Mouse (Mus musculus): ENCODE results near the gene Fam173b. TPM values are rescaled to one million over a fixed set of nuclear protein-coding genes. Genes with fewer than 3 reads are reported as not detected.

Gene Fam173b
- polyA plus RNA-seq, 1 experiment from 2014 or later, result 15.0 TPM

GRCm38 (mm10) chr15:31594260-31594659, 7.4 kb upstream of the Fam173b start:
- no peaks in the 10 kb centered on the region for H3K9me3 ChIP-seq (ENCODE audit: control insufficient read depth, low read length)
- DNase-seq (ENCODE audit: low spot score) (no peak), ATAC-seq (replicated peaks; ENCODE audit: low FRiP score) (no peak)
- H3K4me2 ChIP-seq (ENCODE audit: low read depth, low read length, severe bottlenecking), result no peak overlapping the region
- peaks cover 40% of the 10 kb centered on the region for H3K36me3 ChIP-seq (ENCODE audit: control insufficient read depth, insufficient read depth, low read length)
- H3K27ac ChIP-seq (ENCODE audit: low read depth, low read length), result no peak overlapping the region
- H3K4me1 ChIP-seq (replicated peaks; ENCODE audit: control insufficient read depth, insufficient read depth, low read length), result 0 out of 2 replicates have a peak, but pooled peaks cover 1% of the 10 kb centered on the region
- H3K4me3 ChIP-seq (ENCODE audit: low read depth, low read length), result no peak overlapping the region
- H3K9ac ChIP-seq (ENCODE audit: low read length), result no peak overlapping the region
- no peaks in the 10 kb centered on the region for H3K27me3 ChIP-seq (ENCODE audit: control insufficient read depth, insufficient read depth, low read length)
- 95% methylated on average over 14 of the region's 14 CpGs for WGBS

GRCm38 (mm10) chr15:31595651-31596050, 6.0 kb upstream of the Fam173b start:
- WGBS, result 98% methylated on average over 7 of the region's 7 CpGs

GRCm38 (mm10) chr15:31599834-31600233, 1.8 kb upstream of the Fam173b start:
- peak overlapping the region; percentile 89; the same call in 1 of the 2 replicates for H3K4me2 ChIP-seq (ENCODE audit: low read depth, low read length, severe bottlenecking)
- H3K27me3 ChIP-seq (ENCODE audit: control insufficient read depth, insufficient read depth, low read length), result no peaks in the 10 kb centered on the region
- ATAC-seq (replicated peaks; ENCODE audit: low FRiP score) (no peak), DNase-seq (ENCODE audit: low spot score) (no peak)
- H3K4me3 ChIP-seq (ENCODE audit: low read depth, low read length), result peak overlapping the region; percentile 96; the same call in 1 of the 2 replicates
- peaks cover 8% of the 10 kb centered on the region; the same call in 1 of the 2 replicates for H3K4me1 ChIP-seq (replicated peaks; ENCODE audit: control insufficient read depth, insufficient read depth, low read length)
- H3K9ac ChIP-seq (ENCODE audit: low read length), result no peak overlapping the region
- peaks cover 6% of the 10 kb centered on the region; the same call in 1 of the 2 replicates for H3K36me3 ChIP-seq (ENCODE audit: control insufficient read depth, insufficient read depth, low read length)
- no peaks in the 10 kb centered on the region for H3K9me3 ChIP-seq (ENCODE audit: control insufficient read depth, low read length)
- H3K27ac ChIP-seq (ENCODE audit: low read depth, low read length), result no peak overlapping the region
- 82% methylated on average over 4 of the region's 4 CpGs for WGBS

More at GRCm38 (mm10) chr15:31595651-31596050, 6.0 kb upstream of the Fam173b start:
- Histone ChIP-seq H3K27me3 (ENCODE audit: control insufficient read depth, insufficient read depth, low read length) (no peaks in the 10 kb centered on the region), H3K4me3 (ENCODE audit: low read depth, low read length) (no peak overlapping the region), H3K36me3 (ENCODE audit: control insufficient read depth, insufficient read depth, low read length) (peaks cover 36% of the 10 kb centered on the region), H3K27ac (ENCODE audit: low read depth, low read length) (no peak overlapping the region), H3K4me2 (ENCODE audit: low read depth, low read length, severe bottlenecking) (no peak overlapping the region), H3K4me1 (replicated peaks; ENCODE audit: control insufficient read depth, insufficient read depth, low read length) (0 out of 2 replicates have a peak, but pooled peaks cover 4% of the 10 kb centered on the region), H3K9me3 (ENCODE audit: control insufficient read depth, low read length) (no peaks in the 10 kb centered on the region), H3K9ac (ENCODE audit: low read length) (no peak overlapping the region)
- ATAC-seq (replicated peaks; ENCODE audit: low FRiP score) (no peak), DNase-seq (ENCODE audit: low spot score) (no peak)

GRCm38 (mm10) chr15:31601279-31601645, 390 bp upstream of the Fam173b start:
- H3K4me2 ChIP-seq (ENCODE audit: low read depth, low read length, severe bottlenecking), result peak overlapping the region; percentile 89
- H3K9me3 ChIP-seq (ENCODE audit: control insufficient read depth, low read length), result no peaks in the 10 kb centered on the region
- H3K9ac ChIP-seq (ENCODE audit: low read length), result peak overlapping the region; percentile 94
- peak; percentile 80 for ATAC-seq (replicated peaks; ENCODE audit: low FRiP score)
- peak overlapping the region; percentile 96 for H3K4me3 ChIP-seq (ENCODE audit: low read depth, low read length)
- H3K36me3 ChIP-seq (ENCODE audit: control insufficient read depth, insufficient read depth, low read length), result peaks cover 3% of the 10 kb centered on the region; the same call in 1 of the 2 replicates
- peaks cover 8% of the 10 kb centered on the region; the same call in 1 of the 2 replicates for H3K4me1 ChIP-seq (replicated peaks; ENCODE audit: control insufficient read depth, insufficient read depth, low read length)
- peak overlapping the region; percentile 64; the same call in 1 of the 2 replicates for H3K27ac ChIP-seq (ENCODE audit: low read depth, low read length)
- DNase-seq (ENCODE audit: low spot score), result no peak
- no peaks in the 10 kb centered on the region for H3K27me3 ChIP-seq (ENCODE audit: control insufficient read depth, insufficient read depth, low read length)
- WGBS, result under 1% methylated on average over 33 of the region's 33 CpGs

- ATAC-seq (replicated peaks; ENCODE audit: low FRiP score) (peak; percentile 71), DNase-seq (ENCODE audit: low spot score) (peak; percentile 78)
- Histone ChIP-seq H3K27ac (ENCODE audit: low read depth, low read length) (peak overlapping the region; percentile 74; the same call in 1 of the 2 replicates), H3K36me3 (ENCODE audit: control insufficient read depth, insufficient read depth, low read length) (no peaks in the 10 kb centered on the region; the same call in 1 of the 2 replicates), H3K4me1 (replicated peaks; ENCODE audit: control insufficient read depth, insufficient read depth, low read length) (peaks cover 8% of the 10 kb centered on the region; the same call in 1 of the 2 replicates), H3K4me3 (ENCODE audit: low read depth, low read length) (peak overlapping the region; percentile 96), H3K4me2 (ENCODE audit: low read depth, low read length, severe bottlenecking) (peak overlapping the region; percentile 63), H3K9me3 (ENCODE audit: control insufficient read depth, low read length) (no peaks in the 10 kb centered on the region), H3K27me3 (ENCODE audit: control insufficient read depth, insufficient read depth, low read length) (no peaks in the 10 kb centered on the region), H3K9ac (ENCODE audit: low read length) (peak overlapping the region; percentile 94)
- 10% methylated on average over 15 of the region's 15 CpGs for WGBS
Measured at GRCm38 (mm10) chr15:31602426-31602825, 774 bp downstream of the Fam173b start.

GRCm38 (mm10) chr15:31603113-31603512, 1.5 kb downstream of the Fam173b start:
- H3K36me3 ChIP-seq (ENCODE audit: control insufficient read depth, insufficient read depth, low read length), result no peaks in the 10 kb centered on the region
- ATAC-seq (replicated peaks; ENCODE audit: low FRiP score) (no peak), DNase-seq (ENCODE audit: low spot score) (no peak)
- H3K27ac ChIP-seq (ENCODE audit: low read depth, low read length), result no peak overlapping the region
- peaks cover 8% of the 10 kb centered on the region; the same call in 1 of the 2 replicates for H3K4me1 ChIP-seq (replicated peaks; ENCODE audit: control insufficient read depth, insufficient read depth, low read length)
- H3K9me3 ChIP-seq (ENCODE audit: control insufficient read depth, low read length), result no peaks in the 10 kb centered on the region
- peak overlapping the region; percentile 96; the same call in 1 of the 2 replicates for H3K4me3 ChIP-seq (ENCODE audit: low read depth, low read length)
- H3K27me3 ChIP-seq (ENCODE audit: control insufficient read depth, insufficient read depth, low read length), result no peaks in the 10 kb centered on the region
- H3K4me2 ChIP-seq (ENCODE audit: low read depth, low read length, severe bottlenecking), result peak overlapping the region; percentile 63; the same call in 1 of the 2 replicates
- H3K9ac ChIP-seq (ENCODE audit: low read length), result peak overlapping the region; percentile 20; the same call in 1 of the 2 replicates
- 94% methylated on average over 13 of the region's 13 CpGs for WGBS

GRCm38 (mm10) chr15:31606821-31607220, 5.2 kb downstream of the Fam173b start:
- no peaks in the 10 kb centered on the region for H3K9me3 ChIP-seq (ENCODE audit: control insufficient read depth, low read length)
- ATAC-seq (replicated peaks; ENCODE audit: low FRiP score) (no peak), DNase-seq (ENCODE audit: low spot score) (no peak)
- H3K4me1 ChIP-seq (replicated peaks; ENCODE audit: control insufficient read depth, insufficient read depth, low read length), result peaks cover 4% of the 10 kb centered on the region; the same call in 1 of the 2 replicates
- no peak overlapping the region for H3K4me2 ChIP-seq (ENCODE audit: low read depth, low read length, severe bottlenecking)
- no peak overlapping the region for H3K4me3 ChIP-seq (ENCODE audit: low read depth, low read length)
- no peaks in the 10 kb centered on the region for H3K36me3 ChIP-seq (ENCODE audit: control insufficient read depth, insufficient read depth, low read length)
- 78% methylated on average over 6 of the region's 6 CpGs for WGBS
- no peak overlapping the region for H3K27ac ChIP-seq (ENCODE audit: low read depth, low read length)
- H3K27me3 ChIP-seq (ENCODE audit: control insufficient read depth, insufficient read depth, low read length), result no peaks in the 10 kb centered on the region
- no peak overlapping the region for H3K9ac ChIP-seq (ENCODE audit: low read length)

- WGBS, result 80% methylated on average over 3 of the region's 3 CpGs
- Histone ChIP-seq H3K4me1 (replicated peaks; ENCODE audit: control insufficient read depth, insufficient read depth, low read length) (no peaks in the 10 kb centered on the region), H3K27me3 (ENCODE audit: control insufficient read depth, insufficient read depth, low read length) (no peaks in the 10 kb centered on the region), H3K27ac (ENCODE audit: low read depth, low read length) (no peak overlapping the region), H3K9ac (ENCODE audit: low read length) (no peak overlapping the region), H3K4me3 (ENCODE audit: low read depth, low read length) (no peak overlapping the region), H3K9me3 (ENCODE audit: control insufficient read depth, low read length) (no peaks in the 10 kb centered on the region), H3K36me3 (ENCODE audit: control insufficient read depth, insufficient read depth, low read length) (no peaks in the 10 kb centered on the region), H3K4me2 (ENCODE audit: low read depth, low read length, severe bottlenecking) (no peak overlapping the region)
- DNase-seq (ENCODE audit: low spot score) (peak; percentile 59), ATAC-seq (replicated peaks; ENCODE audit: low FRiP score) (no peak)
Measured at GRCm38 (mm10) chr15:31611027-31611426, 9.4 kb downstream of the Fam173b start.

GRCm38 (mm10) chr15:31611976-31612375, 10.3 kb downstream of the Fam173b start:
- H3K27ac ChIP-seq (ENCODE audit: low read depth, low read length), result no peak overlapping the region
- H3K36me3 ChIP-seq (ENCODE audit: control insufficient read depth, insufficient read depth, low read length), result no peaks in the 10 kb centered on the region
- H3K27me3 ChIP-seq (ENCODE audit: control insufficient read depth, insufficient read depth, low read length), result no peaks in the 10 kb centered on the region
- no peak for DNase-seq (ENCODE audit: low spot score)
- H3K4me3 ChIP-seq (ENCODE audit: low read depth, low read length), result no peak overlapping the region
- ATAC-seq (replicated peaks; ENCODE audit: low FRiP score), result no peak
- WGBS, result 90% methylated on average over 4 of the region's 4 CpGs
- H3K9me3 ChIP-seq (ENCODE audit: control insufficient read depth, low read length), result no peaks in the 10 kb centered on the region
- H3K9ac ChIP-seq (ENCODE audit: low read length), result no peak overlapping the region
- no peaks in the 10 kb centered on the region for H3K4me1 ChIP-seq (replicated peaks; ENCODE audit: control insufficient read depth, insufficient read depth, low read length)
- no peak overlapping the region for H3K4me2 ChIP-seq (ENCODE audit: low read depth, low read length, severe bottlenecking)

Measured in forebrain, embryonic 11.5 days (tissue).